Mouse (Mus musculus) neutrophil, adult 5-6 weeks (primary cell): ENCODE results near the gene Ccdc63. TPM values are rescaled to one million over a fixed set of nuclear protein-coding genes. Genes with fewer than 3 reads are reported as not detected.
A peak's percentile ranks its signal among the peaks of the same experiment; 100 is the strongest.

Experiments used
- ATAC-seq: fragments of 151-379, 151-347 bp; 2 replicates; pipeline ENCODE4 v1.8.0; 2017; ENCODE audit warnings: mild to moderate bottlenecking, moderate TSS enrichment; ENCODE audit not compliant: insufficient number of reproducible peaks, poor library complexity, low FRiP score, severe bottlenecking; ENCODE audit errors: extremely low read depth
- total RNA-seq: library from RNA; stranded (forward); fragments of 200-1000 nt; gene quantifications from 2 replicates; pipeline ENCODE4 v1.2.3, GENCODE M21; 2017

Ccdc63 gene
- total RNA-seq, 1 experiment from 2014 or later: 2.0 TPM

DNA sequence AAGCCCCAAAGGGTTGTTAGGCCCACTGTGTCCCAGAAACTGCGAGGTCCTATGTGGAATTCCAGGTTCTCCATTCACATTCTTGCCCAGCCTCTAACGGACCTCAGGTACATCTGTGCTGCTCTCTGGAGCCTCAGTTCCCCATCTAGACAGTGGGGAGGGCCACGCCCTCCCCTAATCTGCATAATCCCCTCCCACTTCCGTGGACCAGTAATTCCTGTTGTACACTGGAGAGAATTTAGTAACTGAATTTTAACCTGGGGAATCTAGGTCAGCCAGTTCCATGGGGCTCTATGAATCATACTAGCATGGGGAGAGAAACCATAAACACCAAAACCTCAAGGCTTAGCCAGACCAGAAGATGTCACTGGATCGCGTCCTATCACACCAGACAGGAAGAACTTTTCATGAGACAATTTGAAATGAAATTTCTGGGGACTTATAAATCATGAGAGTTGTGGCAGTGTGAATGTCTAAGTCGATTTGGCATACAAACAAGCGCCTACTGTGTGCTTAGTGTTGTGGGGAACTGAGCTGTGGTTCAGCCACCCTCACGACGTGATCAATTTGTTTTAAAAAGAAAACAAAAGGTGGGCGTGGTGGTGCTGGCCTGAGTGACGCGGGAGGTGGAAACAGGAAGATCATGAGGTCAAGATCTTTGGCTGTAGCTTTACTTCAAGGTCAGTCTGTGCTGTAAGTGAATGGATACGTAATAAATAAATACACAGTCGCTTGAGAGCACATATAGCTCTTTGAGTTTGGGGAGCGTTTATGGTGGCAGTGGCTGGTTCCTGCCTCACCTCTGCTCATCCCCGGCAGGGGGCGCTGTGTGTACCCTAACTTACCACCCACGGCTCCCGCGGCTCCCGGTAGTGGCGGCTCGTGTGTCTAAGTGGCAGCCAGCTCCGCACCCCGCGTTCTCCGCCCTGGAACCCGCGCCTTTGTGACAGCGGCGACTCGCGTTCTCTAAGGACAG is 9.3 kb downstream of the Ccdc63 start:
- peak; percentile 77 for ATAC-seq

DNA sequence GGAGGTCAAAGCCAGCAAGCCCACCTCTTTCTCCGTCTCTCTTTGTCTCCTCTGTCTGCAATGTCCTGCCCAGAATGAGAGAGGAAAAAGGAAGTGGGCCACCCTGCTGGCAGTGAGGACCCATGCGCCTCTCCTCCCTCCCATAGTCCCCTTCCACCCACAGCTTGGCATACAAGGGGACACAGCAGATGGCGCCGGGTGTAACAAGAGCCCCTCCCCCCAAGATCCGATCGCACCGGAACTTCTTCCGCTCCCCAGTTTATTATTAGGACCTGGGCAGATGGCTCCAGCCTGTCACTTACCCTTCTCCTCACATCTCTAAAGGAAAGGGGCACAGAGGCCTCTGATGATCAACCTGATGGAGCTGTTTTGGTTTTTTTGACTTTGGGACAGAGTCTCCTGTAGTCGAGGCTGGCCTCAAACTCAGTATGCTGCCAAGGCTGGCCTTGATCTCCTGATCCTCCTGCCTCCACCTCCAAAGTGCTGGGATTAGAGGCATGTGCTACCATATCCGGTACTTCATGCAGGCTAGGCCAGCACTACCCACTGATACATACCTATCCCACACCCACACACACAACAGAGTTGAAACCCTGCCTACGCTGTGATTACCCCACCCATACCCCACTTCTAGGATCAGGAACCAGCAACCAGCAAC is 10.2 kb downstream of the Ccdc63 start:
- no peak for ATAC-seq

DNA sequence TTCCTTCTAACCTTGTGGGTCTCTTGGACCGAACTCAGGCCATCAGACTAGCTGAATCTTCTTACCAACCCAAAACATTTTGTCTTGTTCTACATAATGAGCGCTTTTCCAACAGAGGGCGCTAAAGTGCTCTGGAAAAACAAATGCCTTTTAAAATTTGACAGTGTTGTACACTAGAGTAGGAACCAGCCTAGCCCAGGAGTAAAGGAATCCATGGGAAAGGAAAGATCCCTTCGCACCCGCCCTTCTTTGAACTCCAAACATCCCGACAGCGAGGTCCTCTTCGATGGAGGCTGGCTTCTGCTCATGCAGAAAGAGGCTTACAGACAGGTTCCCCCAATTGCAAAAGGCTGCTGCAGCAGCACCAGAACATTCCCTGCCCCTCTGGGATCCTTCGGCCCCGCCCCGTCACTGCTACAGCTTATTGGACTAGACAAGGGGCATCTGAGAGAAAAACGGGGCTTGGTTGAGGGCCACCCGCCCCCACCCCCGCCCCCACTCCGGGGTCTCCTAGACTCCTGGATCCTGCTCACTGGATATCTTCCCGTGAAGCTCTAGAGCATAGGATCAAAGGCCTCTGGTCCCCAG is 11.5 kb downstream of the Ccdc63 start:
- no peak for ATAC-seq

DNA sequence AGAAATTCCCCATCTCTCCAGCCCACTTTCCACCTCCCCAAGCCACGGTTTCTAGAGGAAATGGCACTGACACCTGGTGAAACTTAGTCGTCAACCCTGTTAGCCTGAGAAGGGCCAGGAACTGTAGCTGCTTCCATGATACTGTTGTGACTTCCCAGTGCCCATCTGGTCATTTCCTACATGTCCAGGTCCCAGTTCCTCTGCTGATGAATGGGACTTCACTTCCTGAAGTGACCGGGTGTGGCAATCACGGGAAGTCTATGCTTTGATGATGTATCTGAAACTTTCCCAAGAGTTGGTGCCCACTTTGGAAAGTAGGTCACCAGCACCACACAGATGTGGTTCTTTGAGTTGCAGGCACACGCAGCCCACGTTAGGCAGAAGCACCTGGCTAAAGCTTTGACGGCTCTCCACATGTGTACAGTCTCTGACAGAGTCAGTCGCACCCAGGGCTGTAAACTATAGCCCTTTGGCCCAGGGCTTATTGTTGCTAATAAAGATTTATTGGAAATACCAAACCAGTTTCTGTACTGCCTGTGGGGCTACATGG is 15.3 kb downstream of the Ccdc63 start:
- ATAC-seq: no peak

DNA sequence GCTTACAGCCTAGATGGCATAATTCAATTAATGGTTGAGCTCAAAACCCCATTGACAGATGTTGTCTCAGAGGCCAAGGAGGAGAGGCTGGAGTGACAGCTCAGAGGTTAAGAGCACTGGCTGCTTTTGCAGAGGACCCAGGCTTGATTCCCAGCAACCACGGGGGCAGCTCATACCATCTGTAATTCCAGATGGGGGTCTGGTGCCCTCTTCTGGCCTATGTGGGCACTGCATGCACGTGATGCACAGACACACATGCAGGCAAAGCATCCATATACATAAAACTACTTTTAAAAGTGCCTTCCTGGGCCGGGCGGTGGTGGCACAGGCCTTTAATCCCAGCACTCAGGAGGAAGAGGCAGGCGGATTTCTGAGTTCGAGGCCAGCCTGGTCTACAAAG is 24.4 kb downstream of the Ccdc63 start:
- ATAC-seq: peak; percentile 31

DNA sequence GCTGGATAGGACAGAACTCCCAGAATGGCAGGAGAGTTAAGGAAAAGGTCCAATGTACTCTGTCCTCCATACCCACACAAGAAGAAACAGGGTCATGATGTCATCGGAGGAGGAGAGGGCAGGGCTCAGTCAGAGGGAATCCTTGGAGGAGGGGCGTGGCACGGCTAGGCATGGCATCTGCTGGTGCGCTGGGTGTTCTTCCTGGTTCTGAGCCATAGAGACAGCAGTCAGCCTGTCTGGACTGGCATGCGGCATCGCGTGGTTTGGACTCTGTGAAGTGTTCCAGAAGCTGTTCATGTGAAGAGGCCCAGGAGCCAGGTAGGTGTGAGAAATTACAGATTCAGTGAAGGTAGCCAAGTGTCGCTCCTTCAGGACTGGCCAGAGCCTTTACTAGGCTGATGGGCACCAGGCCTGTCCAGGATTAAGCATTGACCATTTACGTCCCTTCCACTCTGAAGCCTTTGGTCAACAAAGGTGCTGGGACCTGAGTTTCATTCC is 25.3 kb downstream of the Ccdc63 start:
- ATAC-seq: no peak

DNA sequence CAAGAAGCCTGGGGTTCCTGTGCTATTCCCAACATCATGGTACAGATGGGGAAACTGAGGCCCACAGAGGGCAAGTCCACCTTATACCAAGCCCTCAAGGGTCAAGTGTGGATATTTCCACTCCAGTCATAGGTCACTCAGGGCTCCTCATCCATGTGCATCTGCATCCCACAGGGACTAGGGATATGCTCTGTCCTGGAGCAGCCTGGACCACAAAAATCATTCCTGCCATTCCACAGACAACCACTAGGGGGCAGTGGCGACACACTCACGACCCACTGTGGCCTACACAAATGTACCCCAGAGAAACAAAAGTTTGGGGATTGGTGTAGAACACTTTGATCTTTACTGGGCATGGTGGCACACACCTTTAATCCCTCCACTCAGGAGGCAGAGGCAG is 26.4 kb downstream of the Ccdc63 start:
- peak; percentile 56; the same call in 1 of the 2 replicates for ATAC-seq

DNA sequence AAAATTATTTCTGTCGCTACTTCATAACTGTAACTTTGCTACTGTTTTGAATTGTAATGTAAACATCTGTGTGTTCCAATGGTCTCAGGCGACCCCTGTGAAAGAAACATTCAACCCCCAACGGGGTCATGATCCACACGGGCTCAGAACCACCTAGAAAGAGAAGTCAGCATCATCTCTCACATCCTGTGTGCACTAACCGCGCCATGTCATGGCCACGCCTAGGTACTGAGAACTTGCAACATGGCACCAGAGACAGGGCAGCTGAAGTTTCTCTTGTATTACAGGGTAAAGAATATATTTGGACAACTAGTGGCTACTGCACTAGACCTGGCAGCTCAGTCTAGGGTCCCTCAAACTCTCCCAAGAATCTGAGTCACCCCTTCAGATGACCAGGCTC is 27.2 kb downstream of the Ccdc63 start:
- no peak for ATAC-seq

DNA sequence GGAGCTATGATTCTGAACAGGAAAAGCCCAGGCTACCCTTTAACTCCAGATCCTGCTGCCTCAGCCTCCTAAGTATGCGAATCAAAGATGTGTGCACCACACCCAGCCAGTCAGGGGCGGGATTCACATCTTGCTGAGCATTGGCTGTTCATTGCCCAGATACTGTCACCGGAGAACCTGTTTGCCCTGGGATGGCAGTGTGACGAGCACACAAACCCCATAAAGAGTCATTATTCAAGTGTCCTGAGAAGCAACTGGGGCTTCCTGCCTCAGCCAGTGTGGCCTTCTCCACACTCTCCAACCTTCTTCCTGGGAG is 28.7 kb downstream of the Ccdc63 start:
- no peak for ATAC-seq

DNA sequence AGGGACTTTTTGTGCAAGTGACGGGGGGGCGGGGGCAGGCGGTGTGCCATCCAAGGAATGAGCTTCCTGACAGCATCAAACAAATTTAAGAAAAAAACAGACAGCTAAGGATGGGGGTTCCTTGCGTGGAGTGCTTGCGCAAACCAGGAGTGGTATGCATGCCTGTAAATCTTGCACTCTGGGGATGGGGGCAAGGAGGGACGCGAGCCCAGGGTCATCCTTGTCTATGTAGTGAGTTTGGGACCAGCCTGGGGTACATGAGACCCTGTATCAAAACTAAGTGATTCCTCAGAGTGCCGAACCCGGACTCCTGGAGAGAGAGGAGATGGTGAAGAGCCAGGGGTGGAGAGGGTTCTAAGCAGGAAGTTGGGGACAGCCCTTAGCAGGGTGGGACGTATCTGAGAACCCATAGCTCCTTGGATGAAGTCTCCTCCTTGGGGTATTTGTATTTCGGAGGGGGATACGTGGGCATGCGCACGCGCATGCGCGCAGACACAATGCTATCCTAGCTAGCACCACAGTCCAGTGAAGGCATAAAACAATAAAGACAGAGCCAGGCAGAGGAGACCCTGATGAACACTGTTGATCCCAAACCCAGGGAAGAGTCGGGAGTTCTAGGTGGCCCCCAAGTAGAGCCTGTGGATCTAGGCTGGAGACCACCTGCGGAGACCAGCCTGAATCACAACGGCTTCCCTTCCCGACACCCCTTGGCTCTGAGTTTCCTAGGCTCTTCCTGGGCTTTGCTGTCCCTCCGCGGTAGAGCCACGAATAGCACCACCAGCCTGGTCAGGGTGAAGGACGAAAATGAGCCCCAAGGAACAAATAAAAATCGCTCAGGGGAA is 29.3 kb downstream of the Ccdc63 start:
- no peak for ATAC-seq

DNA sequence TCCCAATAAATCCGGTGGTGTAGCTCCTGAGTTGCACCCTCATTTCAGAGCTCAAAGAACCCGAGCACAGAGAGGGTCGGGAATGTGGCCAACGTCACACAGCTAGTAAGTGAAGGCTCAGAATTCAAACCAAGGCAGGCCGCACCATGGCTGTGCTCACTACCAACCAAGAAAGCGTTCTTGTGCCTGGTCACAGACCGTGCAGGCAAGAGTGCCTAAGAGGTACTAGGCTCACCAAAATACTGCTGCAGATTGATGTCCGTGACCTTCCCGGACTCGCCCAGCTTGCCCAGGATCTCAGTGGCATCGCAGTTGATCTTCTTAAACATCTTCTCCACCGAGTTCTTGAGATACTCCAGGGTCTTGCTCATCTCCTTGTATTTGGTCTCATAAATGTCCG is 30.0 kb downstream of the Ccdc63 start:
- ATAC-seq: no peak

DNA sequence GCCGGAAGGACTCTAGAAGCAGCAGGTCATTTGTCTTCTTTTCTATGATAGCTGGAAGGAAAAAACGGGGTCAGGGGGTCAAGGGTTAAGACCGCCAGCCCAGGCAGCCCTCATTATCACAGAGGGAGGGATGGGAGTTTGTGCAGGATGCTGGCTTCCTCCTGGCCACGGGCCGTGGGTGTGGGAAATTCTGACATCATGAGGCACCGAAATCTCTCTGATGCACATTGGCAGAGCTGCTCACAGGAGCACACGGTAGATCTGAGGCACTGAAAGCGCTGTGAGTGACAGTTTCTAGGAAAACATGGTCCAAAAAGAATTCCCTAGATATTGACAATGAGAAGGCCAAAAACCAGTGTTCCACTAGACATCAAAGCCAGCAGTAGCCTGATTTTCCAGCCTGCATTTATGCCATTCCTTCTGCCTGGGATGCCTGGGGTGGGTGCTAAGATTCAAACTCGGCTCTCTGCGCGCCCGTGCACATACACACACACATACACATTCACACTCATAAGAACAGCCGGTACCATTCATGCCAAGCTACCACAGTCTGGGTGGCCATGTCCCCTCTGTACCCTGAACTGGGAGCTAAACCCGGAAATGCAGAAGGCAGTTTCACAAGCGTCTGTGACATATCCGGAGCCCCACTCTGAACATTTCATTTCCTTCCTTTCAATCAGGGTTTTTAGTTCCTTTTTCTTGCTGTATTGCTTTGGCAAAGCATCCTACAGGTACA is 31.1 kb downstream of the Ccdc63 start:
- no peak for ATAC-seq

DNA sequence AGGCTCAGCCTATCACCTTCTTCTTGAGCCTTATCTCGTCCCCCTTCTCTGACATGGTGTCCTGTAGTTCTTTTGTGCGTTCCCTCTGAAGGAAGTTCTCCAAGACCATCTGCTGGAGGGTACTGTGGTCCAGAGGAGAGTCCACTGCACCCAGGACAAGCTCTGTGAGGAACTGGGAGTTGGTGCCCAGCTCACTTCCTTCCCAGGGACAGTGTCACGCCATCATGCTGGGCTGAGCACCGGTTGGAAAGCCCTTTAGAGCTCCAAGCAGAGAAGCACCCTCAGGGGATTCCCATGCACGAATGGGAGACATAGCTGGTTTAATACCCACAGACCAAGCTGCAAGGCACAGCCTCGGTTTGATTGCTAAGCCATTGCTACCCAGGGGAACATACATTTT is 32.5 kb downstream of the Ccdc63 start:
- no peak for ATAC-seq

DNA sequence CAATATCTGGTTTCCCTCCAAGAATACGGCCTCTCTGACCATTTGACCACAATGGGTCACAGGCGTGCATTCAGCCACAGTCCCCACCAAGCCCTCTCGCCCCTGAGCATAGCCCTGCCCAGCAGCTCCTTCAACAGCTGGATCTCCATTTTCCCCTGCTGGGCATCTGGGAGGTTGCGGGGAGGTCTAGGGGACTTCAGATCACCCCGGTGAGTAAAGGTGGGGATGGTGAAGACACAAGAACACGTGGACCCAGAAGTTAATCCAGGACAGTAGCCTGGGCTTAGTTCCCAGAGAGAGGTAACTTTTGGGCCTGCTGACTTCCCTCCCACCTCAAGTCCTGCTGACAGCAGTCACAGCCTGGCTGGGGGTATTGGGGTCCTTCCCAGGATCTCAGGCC is 34.4 kb downstream of the Ccdc63 start:
- no peak for ATAC-seq

DNA sequence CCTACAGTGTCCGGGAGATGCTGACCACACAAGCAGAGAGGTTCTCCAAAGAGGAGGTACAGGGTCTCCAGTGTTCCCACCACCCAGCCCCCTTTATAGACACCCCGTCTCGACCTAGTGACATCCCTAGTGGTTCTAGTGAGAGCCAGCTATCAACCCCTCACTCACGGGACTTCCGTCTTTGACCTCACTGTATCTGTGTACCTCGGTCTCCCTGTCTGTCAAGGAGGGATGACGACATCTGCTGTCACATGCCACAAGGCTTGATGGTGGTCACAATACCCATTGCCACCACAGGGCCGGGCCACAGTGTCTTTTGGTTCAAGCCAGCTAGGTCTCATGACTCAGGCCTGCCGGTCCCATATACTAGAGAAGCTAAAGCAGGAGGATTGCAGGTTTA is 35.6 kb downstream of the Ccdc63 start:
- no peak for ATAC-seq

DNA sequence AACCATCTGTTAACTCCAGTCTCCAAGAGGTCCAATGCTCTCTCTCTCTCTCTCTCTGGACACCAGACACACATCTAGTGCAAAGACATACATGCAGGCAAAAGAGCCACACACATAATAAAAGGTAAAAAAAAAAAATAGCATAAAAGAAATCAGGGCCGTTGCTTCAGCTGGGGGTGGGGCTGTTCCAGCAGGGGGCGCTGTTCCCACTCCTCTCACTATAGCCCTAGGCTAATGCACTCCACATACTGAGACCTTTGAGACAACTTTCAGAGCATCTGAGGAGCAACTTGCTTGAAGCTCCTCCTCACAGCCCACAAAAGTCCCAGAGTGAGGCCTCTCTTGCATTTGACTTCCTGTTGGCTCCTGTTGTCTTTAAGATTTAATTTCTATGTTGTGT is 36.4 kb downstream of the Ccdc63 start:
- ATAC-seq: peak; percentile 52; the same call in 1 of the 2 replicates

DNA sequence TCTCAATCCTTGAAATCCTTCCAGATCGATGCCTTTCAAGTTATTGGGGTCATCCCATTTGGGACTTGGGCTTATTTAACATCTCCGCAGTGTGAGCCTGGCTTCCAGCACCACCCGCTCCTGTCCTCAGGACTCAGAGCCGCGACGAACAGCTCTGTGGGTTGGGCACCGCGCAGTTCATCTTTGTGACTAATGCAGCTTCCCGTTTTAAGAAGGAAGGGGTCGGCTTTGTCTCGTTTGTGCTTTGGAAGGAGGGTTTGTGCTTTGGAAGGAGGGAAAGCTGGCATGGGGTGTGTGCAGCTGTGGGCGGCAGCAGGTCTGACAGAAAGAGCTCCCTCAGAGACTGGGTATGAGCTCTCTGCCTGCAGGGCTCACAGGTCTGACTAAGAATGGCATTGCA is 37.5 kb downstream of the Ccdc63 start:
- ATAC-seq: no peak

DNA sequence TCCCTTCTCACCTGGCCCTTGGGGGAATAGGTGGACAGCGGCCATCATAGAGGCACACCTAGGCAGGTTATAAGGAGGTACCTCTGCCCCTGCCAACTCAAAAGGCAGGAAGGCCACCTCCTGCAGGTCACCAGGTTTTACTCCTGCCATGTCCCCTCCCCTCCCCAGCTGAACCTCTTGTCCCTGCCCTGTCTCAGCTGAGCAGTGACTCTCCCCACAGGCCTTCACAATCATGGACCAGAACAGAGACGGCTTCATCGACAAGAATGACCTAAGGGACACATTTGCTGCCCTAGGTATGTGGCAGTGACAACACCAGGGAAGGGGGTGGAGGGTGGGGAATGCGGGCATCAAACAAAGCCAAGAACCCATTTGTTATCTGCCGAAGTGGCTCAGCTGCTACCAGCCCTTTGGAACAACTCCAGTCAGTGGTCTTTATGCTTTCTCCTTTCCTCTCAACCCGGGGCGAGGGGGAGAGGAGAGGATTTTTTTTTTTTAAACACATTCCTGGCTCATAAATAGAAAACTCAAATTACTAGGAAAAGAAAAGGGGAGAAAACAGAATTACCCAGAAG is 38.1 kb downstream of the Ccdc63 start:
- no peak for ATAC-seq
